Mouse (Mus musculus): ENCODE measurements at regions not wholly inside any gene's neighbourhood (a gene's known extent, or its start where the extent isn't known, plus 50 kb on each side); places are given as distances from the start of the nearest gene placed in this dataset.
"Not testable (repeated sequence)": the region's sequence is repeated elsewhere in the genome, so short reads cannot be mapped to it uniquely, and the experiment has no call there.

DNA sequence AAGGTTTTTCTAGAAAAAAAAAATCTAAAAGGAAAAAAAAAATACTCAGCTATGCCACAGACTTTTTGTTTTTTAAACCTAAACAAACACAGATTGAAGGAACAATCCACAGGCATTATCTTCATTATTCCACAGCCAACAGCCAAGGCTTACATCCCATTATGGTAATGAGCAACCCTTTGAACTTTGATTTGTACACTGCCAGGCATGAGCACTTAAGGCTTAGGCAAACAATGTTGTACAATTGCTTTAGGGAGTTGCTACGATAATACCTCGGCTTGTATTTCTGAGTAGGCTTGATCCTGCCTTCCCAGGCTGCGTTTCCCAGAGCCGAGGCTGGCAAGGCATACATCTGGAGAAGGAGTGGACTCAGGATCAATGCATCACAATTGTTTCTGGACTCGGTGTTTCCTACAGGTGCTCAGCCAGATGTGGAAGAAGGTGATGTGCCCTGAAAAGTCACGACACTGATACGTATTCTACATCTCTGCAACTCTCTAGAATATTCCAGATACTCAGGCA is 409.0 kb upstream of the Igfbp7 start:
- DNase-seq (ENCODE audit: low read depth, low spot score) = no peak

- no peak for DNase-seq (ENCODE audit: low read depth, low spot score)
Measured at GRCm38 (mm10) chr5:77809844-77810243, 402.0 kb upstream of the Igfbp7 start.

GRCm38 (mm10) chr5:77807726-77808125 is 399.9 kb upstream of the Igfbp7 start:
- DNase-seq (ENCODE audit: low read depth, low spot score) = peak; percentile 72

GRCm38 (mm10) chr5:77806334-77807157 is 398.7 kb upstream of the Igfbp7 start:
- DNase-seq (ENCODE audit: low read depth, low spot score) = no peak

GRCm38 (mm10) chr5:77805796-77806195 is 398.0 kb upstream of the Igfbp7 start:
- no peak for DNase-seq (ENCODE audit: low read depth, low spot score)

DNA sequence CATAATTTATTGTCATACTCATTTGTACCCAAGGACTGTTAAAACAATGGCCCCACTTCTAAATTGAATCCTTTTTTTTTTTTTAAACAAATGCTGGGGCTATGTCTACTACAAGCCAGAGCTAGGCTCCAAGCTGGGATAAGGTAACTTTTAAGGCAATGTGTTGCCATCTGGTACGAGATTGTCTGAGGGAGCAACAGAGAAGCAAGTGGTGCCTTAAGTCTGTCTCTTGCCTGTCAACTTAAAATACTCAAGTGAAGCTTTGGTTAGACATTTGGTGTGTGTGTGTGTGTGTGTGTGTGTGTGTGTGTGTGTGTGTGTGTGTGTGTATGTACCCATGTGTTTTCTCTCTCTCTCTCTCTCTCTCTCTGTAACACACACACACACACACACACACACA is 397.5 kb upstream of the Igfbp7 start:
- no peak for DNase-seq (ENCODE audit: low read depth, low spot score)

DNA sequence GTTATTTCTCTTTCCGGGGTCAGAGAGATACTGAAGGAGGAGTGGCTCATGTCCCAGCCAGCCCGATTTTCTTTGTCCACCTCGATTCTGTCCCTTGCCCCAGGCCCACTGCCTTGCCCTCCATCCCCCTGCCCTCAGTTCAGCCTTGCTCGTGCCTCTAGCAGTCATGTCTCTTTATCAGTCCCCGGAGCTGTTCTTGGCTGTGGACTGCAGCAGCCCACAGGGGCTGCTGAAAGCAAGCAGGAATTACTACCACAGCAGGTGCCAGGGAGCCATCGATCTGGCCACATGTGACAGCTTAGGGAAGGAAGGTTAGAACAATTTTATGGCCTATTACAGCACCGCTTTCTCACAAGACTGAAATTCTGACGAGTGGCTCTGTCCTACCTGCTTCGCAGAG is 396.3 kb upstream of the Igfbp7 start:
- DNase-seq (ENCODE audit: low read depth, low spot score) = no peak

GRCm38 (mm10) chr5:77803562-77803961 is 395.7 kb upstream of the Igfbp7 start:
- peak; percentile 33 for DNase-seq (ENCODE audit: low read depth, low spot score)

DNA sequence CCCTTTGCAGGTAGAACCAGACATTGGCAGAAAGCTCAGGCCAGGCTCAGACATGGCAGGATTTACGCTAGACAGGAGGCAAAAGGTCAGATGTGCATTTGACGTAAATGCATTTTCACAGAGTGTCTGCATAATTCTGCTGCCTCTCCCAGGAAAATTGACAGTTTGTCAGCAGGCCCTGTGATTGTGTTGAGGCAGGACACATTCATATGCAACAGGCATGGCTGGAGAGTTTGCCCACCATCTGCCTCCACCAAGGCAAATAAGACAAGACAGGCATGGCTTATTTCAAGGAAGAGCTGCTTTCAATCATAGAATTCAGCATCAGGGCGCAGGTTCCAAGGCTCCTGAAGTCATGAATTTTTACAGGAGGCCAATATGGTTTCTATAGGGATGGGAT is 389.1 kb upstream of the Igfbp7 start:
- no peak for DNase-seq (ENCODE audit: low read depth, low spot score)

DNA sequence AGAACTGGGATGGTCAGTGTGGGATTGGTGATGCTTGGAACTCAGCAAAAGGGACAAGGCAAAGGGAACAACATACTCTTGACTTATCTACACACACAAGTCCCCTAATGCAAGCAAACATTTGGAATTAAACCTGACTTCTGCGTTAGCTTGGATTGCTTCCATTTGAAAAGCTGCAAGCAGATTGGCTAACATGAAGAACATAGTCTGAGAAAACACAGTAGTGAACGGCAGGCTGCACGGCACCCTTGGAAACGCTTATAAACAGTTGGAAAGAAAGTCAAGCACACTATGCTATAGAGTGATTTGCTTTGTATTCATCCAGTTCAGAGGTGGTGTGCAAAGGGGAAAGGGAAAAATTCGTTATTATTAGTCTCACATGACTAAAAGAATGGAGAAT is 387.9 kb upstream of the Igfbp7 start:
- DNase-seq (ENCODE audit: low read depth, low spot score) = no peak

DNA sequence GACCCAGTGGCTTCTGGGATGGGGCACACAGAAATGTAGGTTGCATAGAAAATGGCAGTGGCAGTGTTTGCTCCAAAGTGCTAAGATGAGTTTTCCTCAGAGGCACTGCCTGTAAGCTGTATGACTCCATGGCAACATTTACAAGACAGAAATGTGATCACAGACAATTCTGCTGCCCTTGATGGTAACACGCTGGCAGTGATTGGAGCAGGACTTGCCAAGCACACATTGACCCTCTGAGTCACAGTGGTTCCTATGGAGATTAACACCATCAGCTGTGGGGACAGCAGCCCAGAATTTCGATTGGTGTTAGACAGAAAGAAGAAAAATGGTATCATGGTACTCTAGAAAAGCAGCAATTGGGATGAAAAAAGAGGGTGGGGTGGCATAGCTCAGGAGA is 376.1 kb upstream of the Igfbp7 start:
- no peak for DNase-seq (ENCODE audit: low read depth, low spot score)

DNA sequence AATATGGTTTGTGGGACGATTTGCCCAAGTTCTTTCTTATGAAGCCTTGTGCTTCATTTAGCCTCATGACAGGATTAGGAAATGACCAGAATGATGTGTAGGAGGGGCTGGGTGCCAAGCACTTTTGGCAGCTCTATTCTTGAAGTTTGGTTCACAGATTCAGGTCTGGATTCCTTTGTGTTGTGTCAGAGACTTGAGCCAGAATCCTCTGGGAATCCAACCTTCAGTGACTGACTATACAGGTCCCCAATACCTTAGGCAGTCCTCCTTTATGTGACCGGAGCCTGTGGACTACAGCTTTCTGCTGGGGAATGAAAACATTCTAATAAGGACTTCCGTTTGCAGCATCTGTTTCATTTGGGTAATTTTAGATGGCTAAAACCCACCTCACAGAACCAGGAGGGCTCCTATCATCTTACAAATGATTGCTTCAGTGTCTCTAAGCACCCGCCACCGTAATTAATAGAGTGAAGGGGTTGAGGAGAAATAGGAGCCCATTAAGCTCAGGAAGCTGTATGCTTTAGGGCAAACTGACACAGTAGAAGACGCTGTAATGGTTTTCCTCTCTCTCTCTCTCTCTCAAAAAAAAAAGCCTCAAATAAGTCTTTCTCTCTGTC is 354.7 kb upstream of the Igfbp7 start:
- DNase-seq (ENCODE audit: low read depth, low spot score) = no peak

GRCm38 (mm10) chr5:77762013-77762412 is 354.2 kb upstream of the Igfbp7 start:
- no peak for DNase-seq (ENCODE audit: low read depth, low spot score)

- no peak for DNase-seq (ENCODE audit: low read depth, low spot score)
Measured at GRCm38 (mm10) chr5:77748933-77749332, 341.1 kb upstream of the Igfbp7 start.

- no peak for DNase-seq (ENCODE audit: low read depth, low spot score)
Measured at GRCm38 (mm10) chr5:77746604-77747003, 338.8 kb upstream of the Igfbp7 start.

GRCm38 (mm10) chr5:77743467-77743866 is 335.6 kb upstream of the Igfbp7 start:
- DNase-seq (ENCODE audit: low read depth, low spot score) = no peak

DNA sequence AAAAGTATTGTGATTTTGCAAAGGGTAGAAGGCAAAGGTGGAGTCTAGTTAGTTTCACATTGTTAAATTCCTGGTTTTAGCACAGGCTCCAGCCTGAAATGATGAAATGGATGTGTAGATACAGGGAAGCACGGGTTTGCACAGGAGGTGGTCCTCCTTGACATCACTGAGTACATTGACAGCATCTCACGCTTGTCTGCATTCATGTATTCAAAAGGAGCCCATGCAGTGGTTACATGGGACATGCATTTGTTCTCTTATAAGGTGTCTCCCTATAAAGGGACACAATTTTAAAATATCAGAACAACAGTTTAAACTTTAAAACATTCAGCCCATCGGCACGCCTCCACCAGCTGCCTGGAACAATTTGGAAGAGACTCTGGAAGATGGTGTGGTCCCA is 322.4 kb upstream of the Igfbp7 start:
- DNase-seq (ENCODE audit: low read depth, low spot score) = not testable (repeated sequence)

- no peak for DNase-seq (ENCODE audit: low read depth, low spot score)
Measured at GRCm38 (mm10) chr5:77681592-77681991, 273.8 kb upstream of the Igfbp7 start.

GRCm38 (mm10) chr5:77672073-77672924 is 264.5 kb upstream of the Igfbp7 start:
- DNase-seq (ENCODE audit: low read depth, low spot score) = no peak

GRCm38 (mm10) chr5:77663096-77663495 is 255.3 kb upstream of the Igfbp7 start:
- DNase-seq (ENCODE audit: low read depth, low spot score) = no peak

GRCm38 (mm10) chr5:77659016-77659415 is 251.2 kb upstream of the Igfbp7 start:
- no peak for DNase-seq (ENCODE audit: low read depth, low spot score)

DNA sequence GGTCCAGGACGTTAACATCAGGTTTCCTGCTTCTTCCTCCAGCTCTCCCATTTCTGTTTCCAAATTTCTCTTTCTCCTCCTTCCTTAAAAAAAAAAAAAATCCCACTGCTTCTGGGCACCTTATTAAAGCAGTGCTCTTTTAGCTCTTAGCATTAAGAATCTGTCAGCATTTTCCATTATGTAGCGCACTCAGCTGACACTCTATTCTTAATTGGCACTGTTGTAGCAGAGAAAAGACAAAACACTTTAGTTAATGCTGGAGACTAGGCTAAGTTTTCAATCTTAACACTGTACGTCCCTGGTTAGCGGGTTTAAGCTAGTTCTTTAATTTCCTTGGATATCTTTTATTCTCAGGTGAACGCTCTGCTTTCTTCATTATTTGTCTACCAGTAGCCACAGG is 236.8 kb upstream of the Igfbp7 start:
- DNase-seq (ENCODE audit: low read depth, low spot score) = no peak

All from retina, postnatal 7 days (tissue).